Mouse (Mus musculus): Measurements from ENCODE around the gene Sync. TPM values are rescaled to one million over a fixed set of nuclear protein-coding genes. Genes with fewer than 3 reads are reported as not detected.

Sync gene
- polyA plus RNA-seq, 1 experiment from 2014 or later: 0.63 TPM

DNA sequence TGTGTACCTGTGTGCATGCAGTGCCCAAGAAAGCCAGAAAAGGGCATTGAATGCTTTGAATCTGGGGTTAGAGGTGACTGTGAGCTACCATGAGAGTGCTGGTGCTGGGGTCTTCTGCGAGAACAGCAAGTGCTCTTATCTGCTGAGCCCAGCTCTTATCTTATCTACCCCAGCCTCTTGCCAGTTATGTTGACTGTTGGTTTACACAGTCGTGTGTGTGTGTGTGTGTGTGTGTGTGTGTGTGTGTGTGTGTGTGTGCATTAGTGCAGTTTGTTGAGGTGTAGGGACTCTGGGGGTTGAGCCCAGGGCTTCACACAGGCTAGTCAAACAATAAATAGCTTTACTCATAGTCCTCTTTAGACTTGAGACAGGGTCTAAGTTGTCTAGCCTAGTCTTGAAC lies 7.8 kb downstream of the Sync start:
- WGBS: 65% methylated on average over 2 of the region's 2 CpGs
- Histone ChIP-seq H3K27me3 (ENCODE audit: insufficient read depth, low read length) (no peaks in the 10 kb centered on the region), H3K36me3 (ENCODE audit: insufficient read depth, low read length) (no peaks in the 10 kb centered on the region), H3K9ac (ENCODE audit: low read depth, low read length) (no peak overlapping the region), H3K27ac (no peak overlapping the region), H3K4me1 (replicated peaks; ENCODE audit: insufficient read depth, low read length) (peaks cover 5% of the 10 kb centered on the region; the same call in 1 of the 2 replicates), H3K4me3 (replicated peaks; ENCODE audit: low read depth, low read length) (no peak overlapping the region), H3K9me3 (replicated peaks; ENCODE audit: low read length) (no peaks in the 10 kb centered on the region), H3K4me2 (ENCODE audit: low read length) (no peak overlapping the region)
- TF ChIP-seq CTCF (IDR thresholded peaks at IDR 0.05; ENCODE audit: low read depth): no peak
- ATAC-seq (replicated peaks; ENCODE audit: low FRiP score, low read depth) (no peak), DNase-seq (ENCODE audit: low spot score) (no peak)

DNA sequence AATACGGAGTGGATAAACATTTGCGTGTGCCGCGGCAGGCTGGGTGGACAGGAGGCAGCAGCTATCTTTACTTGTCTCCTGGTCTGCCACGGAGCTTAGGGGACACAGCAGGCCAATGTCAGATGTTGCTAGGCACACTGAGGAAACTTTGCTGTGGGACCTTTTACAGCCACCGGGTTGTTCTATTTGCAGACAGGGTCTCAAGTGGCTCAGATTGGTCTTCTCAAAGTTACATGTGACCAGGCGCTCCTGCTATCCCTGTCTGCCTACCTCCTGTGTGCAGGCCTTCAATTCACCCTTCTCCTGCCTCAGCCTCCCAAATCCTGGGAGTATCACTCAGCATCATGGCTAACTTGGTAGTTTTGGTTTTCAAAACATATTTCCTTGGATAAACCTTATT lies 8.6 kb downstream of the Sync start:
- Histone ChIP-seq H3K9me3 (replicated peaks; ENCODE audit: low read length) (no peaks in the 10 kb centered on the region), H3K27me3 (ENCODE audit: insufficient read depth, low read length) (no peaks in the 10 kb centered on the region), H3K36me3 (ENCODE audit: insufficient read depth, low read length) (no peaks in the 10 kb centered on the region), H3K4me1 (replicated peaks; ENCODE audit: insufficient read depth, low read length) (peaks cover 5% of the 10 kb centered on the region; the same call in 1 of the 2 replicates), H3K4me2 (ENCODE audit: low read length) (no peak overlapping the region), H3K27ac (no peak overlapping the region), H3K4me3 (replicated peaks; ENCODE audit: low read depth, low read length) (no peak overlapping the region), H3K9ac (ENCODE audit: low read depth, low read length) (no peak overlapping the region)
- no peak for ATAC-seq (replicated peaks; ENCODE audit: low FRiP score, low read depth)
- no peak for DNase-seq (ENCODE audit: low spot score)
- TF ChIP-seq CTCF (IDR thresholded peaks at IDR 0.05; ENCODE audit: low read depth): no peak
- WGBS: 91% methylated on average over 7 of the region's 7 CpGs

GRCm38 (mm10) chr4:129297724-129298123 lies 10.3 kb downstream of the Sync start:
- DNase-seq (ENCODE audit: low spot score) (no peak), ATAC-seq (replicated peaks; ENCODE audit: low FRiP score, low read depth) (no peak)
- Histone ChIP-seq H3K4me2 (ENCODE audit: low read length) (no peak overlapping the region), H3K4me1 (replicated peaks; ENCODE audit: insufficient read depth, low read length) (peaks cover 5% of the 10 kb centered on the region; the same call in 1 of the 2 replicates), H3K9me3 (replicated peaks; ENCODE audit: low read length) (no peaks in the 10 kb centered on the region), H3K9ac (ENCODE audit: low read depth, low read length) (no peak overlapping the region), H3K27ac (no peak overlapping the region), H3K4me3 (replicated peaks; ENCODE audit: low read depth, low read length) (no peak overlapping the region), H3K27me3 (ENCODE audit: insufficient read depth, low read length) (no peaks in the 10 kb centered on the region), H3K36me3 (ENCODE audit: insufficient read depth, low read length) (no peaks in the 10 kb centered on the region)
- no peak for TF ChIP-seq CTCF (IDR thresholded peaks at IDR 0.05; ENCODE audit: low read depth)
- WGBS: 84% methylated on average over 4 of the region's 4 CpGs

GRCm38 (mm10) chr4:129299121-129299520 lies 11.7 kb downstream of the Sync start:
- DNase-seq (ENCODE audit: low spot score): no peak
- H3K27me3 ChIP-seq (ENCODE audit: insufficient read depth, low read length): no peaks in the 10 kb centered on the region

GRCm38 (mm10) chr4:129303401-129303800 lies 16.0 kb downstream of the Sync start:
- H3K27me3 ChIP-seq (ENCODE audit: insufficient read depth, low read length): no peaks in the 10 kb centered on the region
- peak; percentile 39 for DNase-seq (ENCODE audit: low spot score)
- H3K4me1 ChIP-seq (replicated peaks; ENCODE audit: insufficient read depth, low read length): no peaks in the 10 kb centered on the region
- no peak overlapping the region for H3K4me2 ChIP-seq (ENCODE audit: low read length)
- peak; percentile 35; the same call in 1 of the 2 replicates for ATAC-seq (replicated peaks; ENCODE audit: low FRiP score, low read depth)
- WGBS: 43% methylated on average over 5 of the region's 5 CpGs
- no peak for TF ChIP-seq CTCF (IDR thresholded peaks at IDR 0.05; ENCODE audit: low read depth)
- no peak overlapping the region for H3K9ac ChIP-seq (ENCODE audit: low read depth, low read length)
- no peak overlapping the region for H3K27ac ChIP-seq
- peaks cover 21% of the 10 kb centered on the region for H3K36me3 ChIP-seq (ENCODE audit: insufficient read depth, low read length)
- H3K9me3 ChIP-seq (replicated peaks; ENCODE audit: low read length): no peaks in the 10 kb centered on the region
- no peak overlapping the region for H3K4me3 ChIP-seq (replicated peaks; ENCODE audit: low read depth, low read length)

More at GRCm38 (mm10) chr4:129299121-129299520, 11.7 kb downstream of the Sync start:
- Histone ChIP-seq H3K27ac (no peak overlapping the region), H3K9me3 (replicated peaks; ENCODE audit: low read length) (no peaks in the 10 kb centered on the region), H3K4me3 (replicated peaks; ENCODE audit: low read depth, low read length) (no peak overlapping the region), H3K36me3 (ENCODE audit: insufficient read depth, low read length) (no peaks in the 10 kb centered on the region), H3K4me2 (ENCODE audit: low read length) (no peak overlapping the region), H3K4me1 (replicated peaks; ENCODE audit: insufficient read depth, low read length) (no peaks in the 10 kb centered on the region), H3K9ac (ENCODE audit: low read depth, low read length) (no peak overlapping the region)
- TF ChIP-seq CTCF (IDR thresholded peaks at IDR 0.05; ENCODE audit: low read depth): no peak
- no peak for ATAC-seq (replicated peaks; ENCODE audit: low FRiP score, low read depth)
- 34% methylated on average over 10 of the region's 10 CpGs for WGBS

DNA sequence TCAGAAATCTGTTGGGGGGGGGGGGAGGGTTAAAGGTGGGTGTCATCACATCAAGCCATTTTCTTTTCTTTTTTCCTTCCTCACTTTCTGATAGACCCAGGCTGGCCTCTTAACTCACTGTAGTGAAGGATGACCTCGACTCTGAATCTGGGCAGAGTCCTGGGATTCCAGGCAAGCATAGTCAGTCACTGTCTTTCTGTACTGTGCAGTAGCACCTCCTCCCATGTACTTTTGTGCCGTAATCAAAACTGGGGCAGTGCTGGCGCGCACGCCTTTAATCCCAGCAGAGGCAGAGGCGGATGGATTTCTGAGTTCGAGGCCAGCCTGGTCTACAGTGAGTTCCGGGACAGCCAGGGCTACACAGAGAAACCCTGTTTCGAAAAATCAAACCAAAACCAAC lies 16.4 kb downstream of the Sync start:
- H3K36me3 ChIP-seq (ENCODE audit: insufficient read depth, low read length): peaks cover 26% of the 10 kb centered on the region
- no peak overlapping the region for H3K27ac ChIP-seq
- no peak overlapping the region for H3K9ac ChIP-seq (ENCODE audit: low read depth, low read length)
- no peak for DNase-seq (ENCODE audit: low spot score)
- no peaks in the 10 kb centered on the region for H3K4me1 ChIP-seq (replicated peaks; ENCODE audit: insufficient read depth, low read length)
- no peaks in the 10 kb centered on the region for H3K27me3 ChIP-seq (ENCODE audit: insufficient read depth, low read length)
- no peak overlapping the region for H3K4me2 ChIP-seq (ENCODE audit: low read length)
- no peak for TF ChIP-seq CTCF (IDR thresholded peaks at IDR 0.05; ENCODE audit: low read depth)
- peak; percentile 45 for ATAC-seq (replicated peaks; ENCODE audit: low FRiP score, low read depth)
- no peaks in the 10 kb centered on the region for H3K9me3 ChIP-seq (replicated peaks; ENCODE audit: low read length)
- 79% methylated on average over 9 of the region's 9 CpGs for WGBS
- no peak overlapping the region for H3K4me3 ChIP-seq (replicated peaks; ENCODE audit: low read depth, low read length)

- Histone ChIP-seq H3K27me3 (ENCODE audit: insufficient read depth, low read length) (no peaks in the 10 kb centered on the region), H3K4me3 (replicated peaks; ENCODE audit: low read depth, low read length) (no peak overlapping the region), H3K9ac (ENCODE audit: low read depth, low read length) (no peak overlapping the region), H3K27ac (no peak overlapping the region), H3K4me1 (replicated peaks; ENCODE audit: insufficient read depth, low read length) (no peaks in the 10 kb centered on the region), H3K4me2 (ENCODE audit: low read length) (no peak overlapping the region), H3K36me3 (ENCODE audit: insufficient read depth, low read length) (peaks cover 27% of the 10 kb centered on the region), H3K9me3 (replicated peaks; ENCODE audit: low read length) (no peaks in the 10 kb centered on the region)
- 54% methylated on average over 1 of the region's 1 CpGs for WGBS
- DNase-seq (ENCODE audit: low spot score): no peak
- ATAC-seq (replicated peaks; ENCODE audit: low FRiP score, low read depth): 0 out of 2 replicates have a peak, but pooled peaks have one; percentile 44
- TF ChIP-seq CTCF (IDR thresholded peaks at IDR 0.05; ENCODE audit: low read depth): no peak
Observed at GRCm38 (mm10) chr4:129304306-129304705, 16.9 kb downstream of the Sync start.

Measured in kidney, postnatal 0 days (tissue).